Mouse (Mus musculus) telencephalon, adult 2 months (tissue): ENCODE measurements around the gene Rab39b.

Source experiments
- DNase-seq: peaks from one replicate; pipeline ENCODE4 v3.0.0-alpha.2; 2011; ENCODE audit warnings: low read depth, low spot score

Gene Rab39b

GRCm38 (mm10) chrX:75577582-75578324 lies at the start of gene Rab39b:
Gene Rab39b (minus strand): TSS chrX:75578231.
- peak; percentile 60 for DNase-seq

- no peak for DNase-seq
Measured at GRCm38 (mm10) chrX:75578539-75578938, 508 bp upstream of the Rab39b start.
